In the genomic region with DNA sequence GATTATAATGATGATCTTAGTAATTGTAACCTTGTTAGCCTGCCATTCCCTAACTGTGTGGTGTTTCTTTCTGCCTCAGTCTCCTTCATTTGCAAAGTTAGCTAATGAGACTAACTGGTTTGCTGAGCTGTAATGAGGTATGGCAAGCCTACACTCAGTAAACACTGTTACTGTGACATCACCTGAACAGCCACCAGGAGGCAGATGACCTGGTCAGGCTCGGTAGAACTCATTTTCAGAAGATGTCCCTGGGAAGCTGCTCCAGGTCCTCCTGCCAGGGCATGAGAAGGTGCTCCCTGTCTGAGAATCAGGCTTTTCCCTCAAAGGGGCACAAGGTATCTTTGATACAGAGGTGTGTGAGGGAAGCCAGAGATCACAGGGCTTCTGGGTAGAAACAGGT, we compare ENCODE assay signal across 18 mouse cellular contexts.
A peak's percentile ranks its signal among the peaks of the same experiment; 100 is the strongest.
DNase-seq lines count a peak whose midpoint lies in the region; ATAC-seq and TF ChIP-seq lines count a peak whose summit lies in the region.
"Had no signal": no experiment of that assay in that cellular context is flagged by ENCODE, and none has a peak within 500 bp of the region (broad histone marks: within the 10 kb centered on the region; RNA-seq: fewer than 3 reads in every experiment).

No protein-coding gene starts in this region.

- no peak for TF ChIP-seq POLR2A in small intestine, adult 2 months (IDR thresholded peaks at IDR 0.05; ENCODE audit: low read depth, low read length)

- ATAC-seq in CD4-positive, CD25-positive, alpha-beta regulatory T cell, adult 4 months, result no peak
- ATAC-seq in midbrain, postnatal 0 days (ENCODE audit: low FRiP score), result no peak
- no peak for ATAC-seq in midbrain, embryonic 15.5 days (replicated peaks)
- ATAC-seq in hindbrain, embryonic 13.5 days (ENCODE audit: low FRiP score), result no peak
- ATAC-seq: Patski had no signal

- H3K27me3 ChIP-seq in midbrain, postnatal 0 days (ENCODE audit: insufficient read depth, low read length), result no peaks in the 10 kb centered on the region
- no peaks in the 10 kb centered on the region for H3K27me3 ChIP-seq in midbrain, embryonic 15.5 days (replicated peaks)
- H3K27me3 ChIP-seq in small intestine, adult 2 months (ENCODE audit: control insufficient read depth, insufficient read depth, low read length), result no peaks in the 10 kb centered on the region
- no peaks in the 10 kb centered on the region for H3K27me3 ChIP-seq in hindbrain, embryonic 13.5 days
- H3K27me3 ChIP-seq: limb, embryonic 15.5 days; neural tube, embryonic 13.5 days had no signal

- TF ChIP-seq CTCF in midbrain, postnatal 0 days (IDR thresholded peaks at IDR 0.05), result peak; percentile 36
- peak; percentile 28; the same call in 1 of the 2 replicates for TF ChIP-seq CTCF in small intestine, adult 2 months (IDR thresholded peaks at IDR 0.05; ENCODE audit: extremely low read depth, insufficient read length, insufficient replicate concordance, low read depth, low read length)

- H3K27ac ChIP-seq in midbrain, postnatal 0 days (ENCODE audit: low read depth, low read length), result no peak overlapping the region
- H3K27ac ChIP-seq in midbrain, embryonic 15.5 days, result no peak overlapping the region
- no peak overlapping the region for H3K27ac ChIP-seq in small intestine, adult 2 months (ENCODE audit: insufficient read depth, low read depth, low read length)
- no peak overlapping the region; the same call in 1 of the 2 replicates for H3K27ac ChIP-seq in hindbrain, embryonic 13.5 days
- H3K27ac ChIP-seq: embryonic facial prominence, embryonic 10.5 days; limb, embryonic 15.5 days; midbrain, embryonic 12.5 days; neural tube, embryonic 13.5 days had no signal

- H3K4me3 ChIP-seq in midbrain, postnatal 0 days (ENCODE audit: low read depth, low read length), result no peak overlapping the region
- H3K4me3 ChIP-seq in midbrain, embryonic 15.5 days, result no peak overlapping the region
- no peak overlapping the region for H3K4me3 ChIP-seq in small intestine, adult 2 months (ENCODE audit: low read depth, low read length)
- H3K4me3 ChIP-seq in hindbrain, embryonic 13.5 days, result no peak overlapping the region
- H3K4me3 ChIP-seq: embryonic facial prominence, embryonic 10.5 days; limb, embryonic 15.5 days; midbrain, embryonic 12.5 days; neural tube, embryonic 13.5 days had no signal

- peak; percentile 38 for DNase-seq in CD4-positive, CD25-positive, alpha-beta regulatory T cell, adult 2 months (ENCODE audit: low read depth, low spot score)
- DNase-seq in kidney, adult 9 months, result peak; percentile 8
- DNase-seq in kidney, adult 18-20 months, result no peak
- DNase-seq in midbrain, postnatal 0 days (ENCODE audit: low spot score), result no peak
- DNase-seq: adrenal gland, postnatal 25 days; cerebellum, adult 11 months; kidney, postnatal 10 days; right cerebral cortex, adult 18-20 months; thymus, postnatal 25 days had no signal

- WGBS in midbrain, postnatal 0 days, result 25% methylated on average over 1 of the region's 1 CpGs
- WGBS in midbrain, embryonic 15.5 days, result 30% methylated on average over 1 of the region's 1 CpGs
- 9% methylated on average over 1 of the region's 1 CpGs for WGBS in small intestine, adult 2 months
- WGBS in hindbrain, embryonic 13.5 days, result 32% methylated on average over 1 of the region's 1 CpGs

- H3K36me3 ChIP-seq in midbrain, postnatal 0 days (ENCODE audit: insufficient read depth, low read length), result no peaks in the 10 kb centered on the region
- no peaks in the 10 kb centered on the region for H3K36me3 ChIP-seq in midbrain, embryonic 15.5 days (replicated peaks)
- H3K36me3 ChIP-seq in small intestine, adult 2 months (ENCODE audit: control insufficient read depth, insufficient read depth, low read length), result no peaks in the 10 kb centered on the region
- H3K36me3 ChIP-seq in hindbrain, embryonic 13.5 days, result no peaks in the 10 kb centered on the region
- H3K36me3 ChIP-seq: embryonic facial prominence, embryonic 10.5 days; limb, embryonic 15.5 days; midbrain, embryonic 12.5 days; neural tube, embryonic 13.5 days had no signal

- H3K9me3 ChIP-seq in midbrain, postnatal 0 days (ENCODE audit: low read length), result no peaks in the 10 kb centered on the region
- H3K9me3 ChIP-seq in midbrain, embryonic 15.5 days, result no peaks in the 10 kb centered on the region
- no peaks in the 10 kb centered on the region for H3K9me3 ChIP-seq in hindbrain, embryonic 13.5 days
- H3K9me3 ChIP-seq: embryonic facial prominence, embryonic 10.5 days; limb, embryonic 15.5 days; midbrain, embryonic 12.5 days; neural tube, embryonic 13.5 days had no signal

- H3K4me2 ChIP-seq in midbrain, postnatal 0 days (ENCODE audit: low read depth, low read length, poor library complexity, severe bottlenecking), result no peak overlapping the region
- H3K4me2 ChIP-seq in midbrain, embryonic 15.5 days, result no peak overlapping the region
- H3K4me2 ChIP-seq in hindbrain, embryonic 13.5 days, result no peak overlapping the region
- H3K4me2 ChIP-seq: limb, embryonic 15.5 days; midbrain, embryonic 12.5 days; neural tube, embryonic 13.5 days had no signal

- no peak overlapping the region for H3K9ac ChIP-seq in midbrain, postnatal 0 days (replicated peaks; ENCODE audit: low read length, poor library complexity, severe bottlenecking)
- no peak overlapping the region for H3K9ac ChIP-seq in midbrain, embryonic 15.5 days
- no peak overlapping the region for H3K9ac ChIP-seq in hindbrain, embryonic 13.5 days
- H3K9ac ChIP-seq: limb, embryonic 15.5 days; midbrain, embryonic 12.5 days; neural tube, embryonic 13.5 days had no signal

- no peaks in the 10 kb centered on the region for H3K4me1 ChIP-seq in midbrain, postnatal 0 days (ENCODE audit: insufficient read depth, low read length)
- H3K4me1 ChIP-seq in midbrain, embryonic 15.5 days, result no peaks in the 10 kb centered on the region
- H3K4me1 ChIP-seq in small intestine, adult 2 months (ENCODE audit: control insufficient read depth, insufficient read depth, insufficient read length, low read length), result no peaks in the 10 kb centered on the region; the same call in 1 of the 2 replicates
- no peaks in the 10 kb centered on the region for H3K4me1 ChIP-seq in hindbrain, embryonic 13.5 days (replicated peaks)
- H3K4me1 ChIP-seq: midbrain, embryonic 12.5 days; neural tube, embryonic 13.5 days had no signal

Comparison
In these comparisons a context has a peak if more than half of its experiments do, and no peak if none do; other contexts are left out.
1. DNase-seq: peak in CD4-positive, CD25-positive, alpha-beta regulatory T cell, adult 2 months (single experiment) and kidney, adult 9 months (single experiment); none in kidney, adult 18-20 months (single experiment) and midbrain, postnatal 0 days (single experiment).